Mouse (Mus musculus) cerebellum, adult 9-11 months (tissue): Measurements from ENCODE around the gene Slit3.

ENCODE experiments used
- DNase-seq: peaks from one replicate; pipeline ENCODE4 v3.0.0; 2022

The Slit3 gene

GRCm38 (mm10) chr11:35278128-35278769 is 157.2 kb downstream of the Slit3 start:
- DNase-seq = no peak

- DNase-seq = no peak
These were observed 159.8 kb downstream of the Slit3 start for GRCm38 (mm10) chr11:35280826-35281225.

- no peak for DNase-seq
These were observed 161.1 kb downstream of the Slit3 start for GRCm38 (mm10) chr11:35282001-35282632.

- no peak for DNase-seq
These were observed 162.0 kb downstream of the Slit3 start for GRCm38 (mm10) chr11:35282825-35283571.

GRCm38 (mm10) chr11:35283767-35284166 is 162.7 kb downstream of the Slit3 start:
- no peak for DNase-seq

GRCm38 (mm10) chr11:35286578-35287390 is 165.8 kb downstream of the Slit3 start:
- no peak for DNase-seq

GRCm38 (mm10) chr11:35288056-35288455 is 167.0 kb downstream of the Slit3 start:
- DNase-seq = no peak

GRCm38 (mm10) chr11:35288761-35289278 is 167.8 kb downstream of the Slit3 start:
- no peak for DNase-seq

- no peak for DNase-seq
These were observed 171.3 kb downstream of the Slit3 start for GRCm38 (mm10) chr11:35292228-35292747.

- DNase-seq = no peak
These were observed 172.2 kb downstream of the Slit3 start for GRCm38 (mm10) chr11:35293197-35293596.

- no peak for DNase-seq
These were observed 173.6 kb downstream of the Slit3 start for GRCm38 (mm10) chr11:35294670-35295069.

- no peak for DNase-seq
These were observed 174.3 kb downstream of the Slit3 start for GRCm38 (mm10) chr11:35295162-35295799.

- no peak for DNase-seq
These were observed 175.8 kb downstream of the Slit3 start for GRCm38 (mm10) chr11:35296803-35297202.

GRCm38 (mm10) chr11:35297319-35297718 is 176.3 kb downstream of the Slit3 start:
- DNase-seq = no peak

- no peak for DNase-seq
These were observed 177.5 kb downstream of the Slit3 start for GRCm38 (mm10) chr11:35298526-35298925.

GRCm38 (mm10) chr11:35299857-35300375 is 178.9 kb downstream of the Slit3 start:
- DNase-seq = no peak

GRCm38 (mm10) chr11:35302272-35302671 is 181.2 kb downstream of the Slit3 start:
- DNase-seq = no peak

GRCm38 (mm10) chr11:35304216-35304975 is 183.4 kb downstream of the Slit3 start:
- peak; percentile 95 for DNase-seq

GRCm38 (mm10) chr11:35305111-35305510 is 184.1 kb downstream of the Slit3 start:
- DNase-seq = peak; percentile 95

- DNase-seq = peak; percentile 82
These were observed 184.9 kb downstream of the Slit3 start for GRCm38 (mm10) chr11:35305910-35306309.

- DNase-seq = no peak
These were observed 185.9 kb downstream of the Slit3 start for GRCm38 (mm10) chr11:35306922-35307321.
